Mouse (Mus musculus) small intestine, adult 2 months (tissue): ENCODE results near the gene Gprc5d.

Experiments used
- CTCF ChIP-seq: fragments of 200-500 bp; IDR thresholded peaks from 2 replicates; pipeline ENCODE4 v1.5.1; 2012; ENCODE audit warnings: low read depth, mild to moderate bottlenecking, control low read depth, inconsistent platforms, low read length, moderate library complexity, mixed read lengths; ENCODE audit not compliant: insufficient replicate concordance, insufficient read length; ENCODE audit errors: extremely low read depth
- POLR2A ChIP-seq: fragments of 200-500 bp; IDR thresholded peaks from 2 replicates; pipeline ENCODE4 v1.6.1; 2012; ENCODE audit warnings: low read depth, mild to moderate bottlenecking, control low read depth, inconsistent platforms, low read length, moderate library complexity

DNA sequence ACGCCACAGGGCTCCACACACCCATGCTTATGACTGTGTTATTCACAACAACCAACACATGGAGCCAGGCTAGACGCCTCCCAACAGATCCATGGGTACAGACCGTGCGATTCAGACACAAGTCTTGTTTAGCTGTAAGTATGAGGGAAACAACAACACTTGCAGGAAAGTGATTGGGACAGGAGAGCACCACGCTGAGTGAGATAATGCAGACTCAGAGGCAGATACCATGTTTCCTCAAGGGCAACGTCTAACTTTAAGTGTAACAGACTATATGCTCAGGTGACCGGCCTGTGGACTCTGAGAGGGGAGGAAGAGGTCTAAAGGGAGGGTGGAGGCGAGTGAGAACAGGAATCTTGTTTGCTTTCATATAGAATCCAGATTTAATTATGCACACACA, 38.5 kb upstream of the Gprc5d start:
- no peak for TF ChIP-seq POLR2A
- no peak for TF ChIP-seq CTCF
